Comparison of ENCODE assay signal across 8 mouse cellular contexts in the genomic region with DNA sequence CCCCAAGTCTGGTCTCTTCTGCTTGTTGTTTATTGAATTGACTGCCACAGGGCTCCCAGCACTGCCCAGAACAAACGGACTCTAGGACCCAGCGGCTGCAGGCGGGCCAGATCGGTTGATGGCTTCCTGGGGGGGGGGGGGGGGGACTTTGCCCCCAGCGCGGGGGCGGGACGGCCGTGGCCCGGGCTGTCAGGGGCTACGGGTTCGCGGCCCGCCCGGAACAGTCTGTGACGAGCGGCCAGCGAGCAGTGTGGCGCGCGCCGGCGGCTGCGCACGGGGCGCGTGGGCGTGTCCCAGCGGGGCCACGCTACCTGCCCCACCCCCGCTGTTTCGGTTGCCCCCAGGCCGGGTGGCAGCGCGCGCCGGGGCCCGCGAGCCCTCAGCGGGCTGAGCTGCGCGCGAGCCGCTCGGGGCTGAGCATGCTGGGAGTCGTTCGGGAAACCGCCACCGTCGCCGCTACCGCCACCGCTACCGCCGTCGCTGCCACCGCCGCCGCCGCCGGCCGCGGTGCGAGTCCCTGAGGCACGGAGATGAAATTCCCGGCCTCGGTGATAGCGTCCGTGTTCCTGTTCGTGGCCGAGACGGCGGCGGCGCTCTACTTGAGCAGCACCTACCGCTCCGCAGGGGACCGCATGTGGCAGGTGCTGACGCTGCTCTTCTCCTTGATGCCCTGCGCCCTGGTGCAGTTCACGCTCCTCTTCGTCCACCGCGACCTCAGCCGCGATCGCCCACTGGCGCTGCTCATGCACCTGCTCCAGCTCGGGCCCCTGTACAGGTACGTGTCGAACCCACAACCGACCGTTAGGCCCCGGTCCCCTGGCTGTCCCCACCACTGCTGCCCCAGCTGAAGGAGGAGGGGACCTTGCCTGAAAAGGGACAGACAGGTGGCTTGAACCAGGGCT. TPM values are rescaled to one million over a fixed set of nuclear protein-coding genes. Genes with fewer than 3 reads are reported as not detected.
DNase-seq lines count a peak whose midpoint lies in the region; ATAC-seq lines count a peak whose summit lies in the region.

A gene (plus strand): TSS at position 297 of the 902 bp plus-strand sequence.

- H3K9ac ChIP-seq in hindbrain, embryonic 11.5 days (ENCODE audit: low read depth, low read length) = peak within 1 kb of the TSS; percentile 58

- H3K36me3 ChIP-seq in hindbrain, embryonic 11.5 days (ENCODE audit: control insufficient read depth, insufficient read depth, low read length) = no peaks in the 10 kb centered on the region

- no peaks in the 10 kb centered on the region for H3K27me3 ChIP-seq in hindbrain, embryonic 11.5 days (ENCODE audit: control insufficient read depth, insufficient read depth, low read length)

- no peaks in the 10 kb centered on the region for H3K9me3 ChIP-seq in hindbrain, embryonic 11.5 days (ENCODE audit: control insufficient read depth, low read length)

- H3K27ac ChIP-seq in hindbrain, embryonic 11.5 days (ENCODE audit: low read depth, low read length) = no peak within 1 kb of the TSS; the same call in 1 of the 2 replicates

- H3K4me2 ChIP-seq in hindbrain, embryonic 11.5 days (replicated peaks; ENCODE audit: low read depth, low read length) = peak within 1 kb of the TSS; percentile 50

- peak; percentile 82 for ATAC-seq in frontal cortex, adult (ENCODE audit: low TSS enrichment)
- peak; percentile 94 for ATAC-seq in hindbrain, embryonic 11.5 days (ENCODE audit: low FRiP score)

- peak; percentile 67 for DNase-seq in MEL-GATA-1-ER (ENCODE audit: extremely low read depth, low read depth)
- DNase-seq in cerebellum, adult 9-10 months = peak; percentile 66
- DNase-seq in hindbrain, embryonic 11.5 days (ENCODE audit: low spot score) = peak; percentile 59
- peak; percentile 25 to 38 for DNase-seq in layer of hippocampus, postnatal 14 days (ENCODE audit: low spot score in 2 of 2)
- DNase-seq in lung, postnatal 14 days = peak; percentile 44
- DNase-seq in ovary, postnatal 36 days (ENCODE audit: low spot score) = peak; percentile 53
- DNase-seq in thymus, postnatal 14 days = peak; percentile 74

- 11% methylated on average over 63 of the region's 94 CpGs for WGBS in hindbrain, embryonic 11.5 days

- H3K4me3 ChIP-seq in hindbrain, embryonic 11.5 days (ENCODE audit: low read depth, low read length) = peak within 1 kb of the TSS; percentile 52

- no peaks in the 10 kb centered on the region for H3K4me1 ChIP-seq in hindbrain, embryonic 11.5 days (replicated peaks; ENCODE audit: control insufficient read depth, insufficient read depth, low read length)

RNA-seq across cellular contexts. Expression of the gene that starts here (rescaled TPM):
- 2.6 and 3.1 TPM in 2 replicates for polyA plus RNA-seq in hindbrain, embryonic 11.5 days (2014; fragmentation: Nextera tagmentation; extraction: Ambion mirVana)
- total RNA-seq in layer of hippocampus, postnatal 14 days (2021) = 10 to 100 TPM in 1 of 2 experiments, 1 to 10 TPM in 1; 8.4 to 11.9 TPM
